Mouse (Mus musculus) kidney, postnatal 10 days (tissue): ENCODE measurements around the gene Nt5c1a.
A peak's percentile ranks its signal among the peaks of the same experiment; 100 is the strongest.

Experiments
- DNase-seq: peaks from one replicate; pipeline ENCODE4 v3.0.0; 2021; ENCODE audit warnings: mixed read lengths

Gene Nt5c1a

DNA sequence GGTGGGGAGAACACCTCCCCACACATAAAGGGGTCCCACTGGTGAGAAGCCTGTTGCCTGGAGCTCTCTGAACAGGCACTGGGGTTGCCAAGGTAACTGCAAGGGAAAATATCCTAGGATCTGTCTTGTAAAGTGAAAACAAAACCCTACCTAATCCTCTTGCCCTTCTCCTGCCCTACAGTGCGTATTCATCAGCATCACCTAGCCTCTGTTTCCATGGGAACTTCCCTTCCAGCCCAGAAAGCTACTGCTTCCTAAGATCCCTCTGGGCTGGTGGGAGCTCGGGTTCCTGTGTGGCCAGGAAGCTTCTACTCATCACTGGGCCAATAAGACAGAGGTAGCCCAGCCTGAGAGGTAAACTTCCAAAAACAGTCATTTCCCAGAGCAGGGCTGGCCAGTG is 11.0 kb downstream of the Nt5c1a start:
- DNase-seq: no peak

DNA sequence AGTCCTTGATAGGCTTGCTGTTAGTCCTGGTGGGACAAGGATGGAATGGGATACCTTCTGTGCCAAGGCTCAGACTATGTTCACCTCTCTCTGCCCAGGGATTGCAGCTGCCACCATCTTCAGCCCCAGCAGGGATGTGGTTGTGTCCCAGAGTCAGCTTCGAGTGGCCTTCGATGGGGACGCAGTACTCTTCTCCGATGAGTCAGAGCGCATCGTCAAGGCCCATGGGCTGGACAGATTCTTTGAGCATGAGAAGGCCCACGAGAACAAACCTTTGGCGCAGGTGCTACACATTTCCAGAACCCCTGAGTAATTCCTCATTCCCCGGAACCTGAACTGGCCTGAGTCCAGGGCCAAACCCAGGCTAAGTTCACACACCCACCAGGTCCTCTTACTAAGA is 12.7 kb downstream of the Nt5c1a start:
- DNase-seq: no peak

DNA sequence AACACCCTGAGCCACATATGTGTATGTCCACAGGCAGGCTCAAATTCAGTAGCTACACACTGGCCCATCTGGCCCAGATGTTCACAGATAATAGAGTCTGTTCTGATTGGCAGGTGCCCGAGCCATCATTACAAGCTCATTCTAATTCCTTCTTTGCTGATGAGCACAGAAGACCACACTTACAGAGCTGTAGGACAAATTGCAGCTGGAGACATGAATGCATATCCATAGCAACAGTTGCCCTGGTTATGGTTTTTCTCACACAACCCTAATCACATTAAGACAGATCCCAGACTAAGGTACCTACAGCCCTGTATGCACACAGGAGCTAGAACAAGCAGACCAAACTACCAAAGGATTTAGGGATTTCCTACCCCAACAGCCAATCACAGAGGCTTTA is 14.1 kb downstream of the Nt5c1a start:
- no peak for DNase-seq

DNA sequence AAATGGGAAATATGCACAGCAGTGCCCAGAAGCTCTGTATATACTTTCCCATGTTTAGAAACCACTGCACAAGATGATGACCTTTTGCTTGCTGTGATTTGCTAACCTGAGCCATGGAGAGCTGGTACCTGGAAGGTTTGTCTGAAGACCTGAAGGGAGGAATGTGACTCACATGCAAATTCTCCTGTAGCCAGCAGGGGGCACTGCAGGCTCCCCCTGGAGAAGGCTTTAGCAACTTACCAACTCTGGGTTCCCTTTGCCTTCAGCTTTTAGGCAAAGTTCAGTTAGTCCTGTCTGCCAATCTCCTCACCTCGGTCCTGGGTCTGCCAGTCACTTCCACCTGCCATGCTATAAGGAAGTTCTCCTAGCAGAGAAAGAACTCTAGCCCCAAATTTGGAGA is 15.5 kb downstream of the Nt5c1a start:
- DNase-seq: peak; percentile 64

DNA sequence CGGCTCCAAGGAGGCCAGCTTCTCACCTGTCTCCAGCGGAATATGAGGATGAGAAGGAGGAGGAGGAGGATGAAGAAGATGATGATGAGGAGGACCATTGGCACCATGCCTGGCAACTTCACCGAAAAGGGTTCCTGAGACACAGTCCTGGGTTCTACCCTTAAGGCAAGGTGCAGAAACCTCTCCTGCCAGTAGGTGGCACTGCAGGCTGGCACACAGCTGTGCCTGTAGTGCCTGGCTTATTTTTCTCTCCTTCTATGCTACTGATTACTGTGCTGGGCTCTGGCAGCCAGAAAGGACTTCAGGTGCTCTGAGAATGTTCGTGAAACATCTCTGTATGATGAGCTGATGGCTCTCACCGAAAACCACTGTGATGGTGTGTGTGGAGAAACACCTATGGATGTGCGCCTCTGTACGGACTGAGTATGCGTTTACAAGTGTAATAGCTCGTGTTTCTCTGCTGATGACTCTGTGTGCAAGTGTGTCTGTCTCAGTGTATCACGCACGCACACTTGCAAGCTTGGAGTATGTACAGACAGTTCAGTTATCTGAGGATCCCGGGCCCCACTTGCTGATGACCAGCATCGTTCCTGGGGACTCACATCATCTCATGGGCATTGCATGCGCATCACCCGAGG is 18.5 kb downstream of the Nt5c1a start:
- DNase-seq: peak; percentile 88

DNA sequence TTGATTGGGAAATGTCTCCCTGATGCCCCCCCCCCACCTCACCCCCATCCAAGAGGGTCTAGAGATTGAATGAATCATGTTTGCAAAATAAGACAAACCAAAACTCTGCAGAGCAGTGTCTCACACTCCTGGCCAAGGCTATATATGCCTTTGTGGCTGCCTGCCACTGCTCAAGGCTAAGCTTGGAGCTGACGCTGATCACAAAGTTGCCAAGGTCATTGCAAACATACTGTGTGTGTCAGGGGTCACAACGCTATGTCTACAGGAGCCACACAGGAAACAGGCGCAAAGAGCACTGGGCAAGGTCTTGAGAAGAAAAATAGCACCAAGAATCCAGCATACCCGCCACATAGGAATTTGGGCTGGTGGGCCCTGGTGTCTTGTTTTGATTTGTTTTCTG is 19.3 kb downstream of the Nt5c1a start:
- DNase-seq: no peak

DNA sequence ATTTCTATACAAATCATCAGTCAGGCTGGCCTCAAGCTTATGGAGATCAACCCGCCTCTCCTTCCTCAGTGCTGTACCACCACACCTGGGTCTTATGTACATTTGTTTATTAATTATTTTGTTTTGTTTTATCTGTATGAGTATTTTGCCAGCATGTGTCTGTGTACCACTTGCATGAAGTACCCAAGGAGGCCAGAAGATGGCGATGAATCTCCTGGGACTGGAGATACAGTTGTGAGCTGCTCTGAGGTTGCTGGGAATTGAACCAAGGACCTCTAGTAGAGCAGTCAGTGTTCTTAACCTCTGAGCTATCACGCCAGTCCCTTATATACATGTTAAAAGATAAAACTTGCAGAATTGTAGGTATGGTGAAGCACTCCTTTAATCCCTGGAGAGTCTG is 22.0 kb downstream of the Nt5c1a start:
- DNase-seq: no peak

DNA sequence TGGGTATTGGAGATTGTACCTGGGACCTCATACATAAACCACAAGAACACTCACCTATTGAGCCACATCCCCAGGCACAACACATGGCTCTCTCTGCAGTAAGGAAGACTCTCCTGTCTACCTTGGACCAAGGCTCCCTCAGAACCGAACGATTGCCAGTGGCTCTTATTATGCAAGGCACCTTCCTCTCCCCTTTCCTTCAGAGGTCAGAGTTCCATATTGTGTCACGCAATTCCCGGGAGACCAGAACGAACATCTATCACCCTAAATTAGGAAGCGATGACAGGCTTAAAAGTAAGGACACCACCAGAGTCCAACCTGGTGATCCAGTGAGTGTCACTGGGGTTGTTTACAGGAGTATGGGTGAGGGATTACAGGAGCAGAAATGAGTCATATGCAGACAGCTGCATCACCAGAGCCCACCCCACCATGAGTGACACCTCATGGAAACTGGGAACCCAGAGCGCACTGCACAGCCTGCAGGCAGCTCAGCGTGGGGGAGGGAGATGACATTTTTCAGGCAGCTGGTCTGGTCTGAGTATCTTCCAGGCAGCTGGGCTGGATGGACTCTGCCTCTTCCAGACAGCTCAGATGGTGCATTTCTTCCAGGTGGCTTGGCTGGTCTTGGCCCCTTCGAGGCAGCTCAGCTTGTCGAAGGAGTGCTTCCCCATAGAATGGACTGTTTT is 24.6 kb downstream of the Nt5c1a start:
- DNase-seq: peak; percentile 53

DNA sequence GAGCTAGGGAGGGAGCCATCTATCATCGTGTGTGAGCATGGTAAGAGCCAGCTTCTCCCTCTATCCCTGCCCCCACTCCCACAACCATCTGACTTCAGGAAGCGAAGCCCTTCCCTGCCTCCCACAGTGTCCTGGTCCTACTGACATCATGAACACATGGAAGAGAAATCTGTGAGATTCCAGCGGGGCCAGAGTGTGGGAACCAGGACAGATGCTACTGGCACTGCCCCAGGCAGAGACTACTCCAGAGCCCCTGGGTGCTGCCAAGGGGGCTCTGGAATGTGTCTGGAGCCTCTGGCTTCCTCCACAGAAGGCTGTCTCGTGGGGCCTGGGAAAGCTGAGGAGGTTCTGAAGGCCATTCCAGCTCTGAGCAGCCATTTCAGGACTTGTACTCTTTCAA is 26.4 kb downstream of the Nt5c1a start:
- DNase-seq: peak; percentile 59

DNA sequence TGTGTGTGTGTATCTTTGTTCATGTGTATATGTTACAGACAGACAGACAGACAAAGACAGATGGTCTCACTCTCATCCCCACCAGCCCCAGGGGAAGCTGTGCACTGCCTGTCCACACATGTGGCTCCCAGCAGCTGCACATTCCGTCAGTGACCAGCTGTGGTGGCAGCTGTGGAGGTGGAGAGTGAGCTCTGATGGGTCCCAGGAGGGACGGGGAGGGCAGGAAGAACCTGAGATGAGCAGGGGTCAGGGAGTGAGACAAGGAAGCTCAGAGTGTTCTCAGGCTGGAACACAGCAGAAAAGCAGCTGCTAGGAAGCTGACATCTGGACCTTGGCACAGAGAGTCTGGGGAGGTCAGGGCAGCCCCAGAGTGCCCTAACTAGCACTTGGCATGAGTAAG is 27.0 kb downstream of the Nt5c1a start:
- peak; percentile 48 for DNase-seq

DNA sequence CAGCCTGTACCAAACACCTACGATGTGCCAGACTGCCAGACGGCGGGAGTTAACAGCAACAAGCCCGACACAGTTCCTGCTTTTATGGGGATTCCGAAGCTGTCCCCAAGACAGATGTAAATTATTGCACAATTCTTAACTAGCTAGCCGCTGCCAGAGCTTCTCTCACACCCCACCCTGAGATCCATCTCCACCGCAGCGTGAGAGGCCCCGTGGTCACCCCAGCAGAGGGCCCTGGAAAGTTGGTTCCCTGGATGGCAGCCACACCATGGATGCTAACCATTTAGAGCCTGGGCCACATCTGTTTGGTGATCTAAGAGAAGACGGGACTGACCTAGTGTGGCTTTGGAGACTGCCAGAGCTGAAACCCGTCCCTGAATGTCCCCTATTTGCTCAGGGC is 27.9 kb downstream of the Nt5c1a start:
- no peak for DNase-seq

DNA sequence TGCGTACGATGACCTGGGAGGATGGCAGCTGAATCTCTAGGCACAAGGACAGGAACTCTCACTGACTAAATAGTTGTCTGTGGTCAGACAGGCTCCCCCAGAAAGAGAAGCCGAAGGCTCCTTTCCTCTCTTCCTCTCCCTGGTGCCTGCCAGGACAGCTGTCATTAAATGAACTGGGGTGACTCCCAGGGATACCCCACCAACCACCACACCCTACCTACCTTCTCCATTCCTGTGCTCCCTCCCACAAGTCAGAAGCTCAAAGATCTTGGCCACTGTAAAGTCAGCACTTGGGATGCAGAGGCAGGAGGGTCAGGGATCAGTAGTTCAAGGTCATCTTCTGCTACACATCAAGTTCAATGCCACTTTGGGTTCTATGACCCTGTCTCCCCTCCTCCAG is 31.5 kb downstream of the Nt5c1a start:
- no peak for DNase-seq

DNA sequence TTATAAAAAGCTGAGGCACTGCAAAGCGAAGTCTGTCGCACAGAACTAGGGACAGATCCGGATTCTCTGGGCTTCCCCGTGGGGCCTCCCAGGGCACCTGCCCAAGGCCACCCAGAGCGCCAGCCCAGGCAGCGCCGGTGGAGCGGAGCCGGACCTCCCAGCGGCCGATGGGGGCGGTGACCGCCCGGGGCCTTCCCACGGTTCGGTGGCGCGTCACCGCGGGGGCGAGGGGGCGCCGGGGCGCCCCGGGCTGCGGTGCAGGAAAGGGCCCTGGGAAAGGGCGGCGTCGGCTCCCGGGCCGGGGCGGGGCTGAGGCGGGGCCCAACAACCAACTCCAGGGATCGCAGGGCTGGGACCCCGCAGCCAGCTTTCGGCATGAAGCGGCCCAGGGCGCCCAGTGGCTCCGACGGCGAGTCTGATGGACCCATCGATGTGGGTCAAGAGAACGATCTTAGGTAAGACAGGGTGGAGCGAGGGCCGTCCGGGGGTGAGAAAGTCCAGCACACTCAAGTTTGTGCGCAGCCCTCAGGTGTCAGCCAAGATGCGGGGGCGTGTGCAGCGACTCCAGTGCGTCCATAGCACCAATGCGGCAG is 32.3 kb downstream of the Nt5c1a start, which contains the start of gene Heyl:
Gene Heyl (plus strand): TSS at position 65 of the 593 bp plus-strand sequence.
- peak; percentile 85 for DNase-seq

DNA sequence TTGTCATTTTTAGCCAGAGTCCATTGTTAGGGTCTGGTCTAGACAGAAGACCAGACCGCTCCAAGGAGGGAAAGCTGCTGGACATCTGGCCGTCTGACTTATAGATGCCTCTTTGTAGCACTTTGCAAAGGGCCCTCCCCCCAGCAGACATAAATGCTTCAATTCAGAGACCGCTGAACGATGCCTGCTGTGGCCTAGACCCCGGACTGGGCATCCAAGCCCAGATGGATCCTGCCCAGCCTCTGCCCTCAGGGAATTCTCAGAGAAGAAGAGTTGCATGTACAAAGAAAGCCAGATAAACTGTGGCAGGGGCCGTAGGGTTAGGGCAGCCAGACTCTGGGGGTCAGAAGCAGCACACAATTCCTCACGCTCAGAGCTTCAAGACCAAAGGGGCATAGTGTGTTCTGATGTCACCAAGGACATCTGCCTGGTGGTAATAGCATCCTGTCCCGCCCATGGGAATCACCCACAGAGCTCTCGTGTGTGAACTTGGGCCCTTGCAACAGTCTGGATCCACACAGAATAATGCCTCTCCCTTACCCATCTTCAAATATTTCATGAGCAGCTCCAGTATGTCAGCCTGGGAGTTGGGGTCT is 34.6 kb downstream of the Nt5c1a start:
- no peak for DNase-seq

DNA sequence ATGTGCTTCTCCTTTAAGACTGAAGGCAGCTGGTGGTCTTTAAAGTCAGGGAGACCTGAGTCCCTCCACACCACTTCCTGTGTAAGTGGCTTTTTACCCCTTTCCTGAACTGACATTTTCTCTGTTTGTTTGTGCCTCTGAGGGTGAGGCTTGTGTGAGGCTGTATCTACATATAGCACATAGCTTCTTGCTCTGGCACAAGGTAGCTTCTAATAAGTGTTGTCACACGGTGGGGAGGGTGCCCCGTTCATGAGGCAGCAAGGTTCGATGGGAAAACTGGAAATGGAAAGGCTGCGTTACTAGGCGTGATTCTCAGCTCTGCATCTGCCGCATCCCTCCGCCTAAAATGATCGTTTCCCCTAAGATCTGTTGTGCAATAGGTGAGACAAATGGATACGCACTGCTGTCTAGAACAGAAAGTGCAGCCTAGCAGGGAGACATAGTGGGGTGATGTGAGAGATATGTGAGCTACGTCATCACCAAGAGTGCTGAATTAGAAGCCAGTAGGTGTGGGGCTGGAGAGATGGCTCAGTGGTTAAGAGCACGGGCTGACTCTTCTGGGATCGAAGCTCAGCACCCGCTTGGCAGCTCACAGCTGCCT is 35.2 kb downstream of the Nt5c1a start:
- DNase-seq: no peak

DNA sequence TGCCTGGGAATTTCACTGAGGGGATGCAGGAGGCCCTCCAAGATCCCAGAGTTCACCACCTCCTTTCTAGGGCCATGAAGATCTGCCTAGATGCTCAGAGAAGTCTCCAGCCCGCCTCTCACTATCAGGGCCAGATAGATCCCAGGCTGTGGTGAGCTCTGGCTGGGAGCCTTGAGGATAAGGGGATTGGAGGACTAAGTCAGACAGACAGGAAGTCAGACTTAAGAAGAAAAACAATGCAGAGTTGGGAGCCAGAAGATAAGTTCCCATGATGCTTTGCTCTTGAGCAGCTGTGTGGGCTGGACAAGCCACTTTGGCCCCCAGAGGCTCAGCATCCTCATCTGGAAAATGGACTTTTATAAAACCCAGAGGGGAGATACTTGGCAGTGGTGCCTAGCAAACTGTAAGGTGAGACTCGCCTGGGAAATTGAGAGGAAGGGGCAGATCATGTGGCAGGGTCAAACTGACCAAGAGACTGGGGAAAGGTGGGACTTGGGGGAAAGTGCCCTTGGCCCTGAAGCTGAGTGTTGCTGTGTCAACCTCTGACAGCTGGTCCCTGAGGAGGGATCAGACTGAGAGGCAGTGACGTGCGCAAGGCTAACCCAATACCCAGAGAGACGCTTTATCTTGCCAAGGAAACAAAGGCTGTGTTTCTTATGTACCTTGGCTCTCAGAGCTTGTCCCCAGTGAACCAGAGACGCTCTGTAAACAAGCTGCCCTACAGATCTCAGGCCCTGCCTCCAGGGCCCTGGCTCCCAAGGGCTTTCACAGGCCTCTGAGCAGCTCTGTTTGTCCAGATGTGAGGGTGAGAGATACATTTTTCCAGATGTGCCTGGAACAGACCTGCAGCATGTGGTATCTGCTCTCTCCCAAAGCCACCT is 36.3 kb downstream of the Nt5c1a start:
- peak; percentile 64 for DNase-seq

DNA sequence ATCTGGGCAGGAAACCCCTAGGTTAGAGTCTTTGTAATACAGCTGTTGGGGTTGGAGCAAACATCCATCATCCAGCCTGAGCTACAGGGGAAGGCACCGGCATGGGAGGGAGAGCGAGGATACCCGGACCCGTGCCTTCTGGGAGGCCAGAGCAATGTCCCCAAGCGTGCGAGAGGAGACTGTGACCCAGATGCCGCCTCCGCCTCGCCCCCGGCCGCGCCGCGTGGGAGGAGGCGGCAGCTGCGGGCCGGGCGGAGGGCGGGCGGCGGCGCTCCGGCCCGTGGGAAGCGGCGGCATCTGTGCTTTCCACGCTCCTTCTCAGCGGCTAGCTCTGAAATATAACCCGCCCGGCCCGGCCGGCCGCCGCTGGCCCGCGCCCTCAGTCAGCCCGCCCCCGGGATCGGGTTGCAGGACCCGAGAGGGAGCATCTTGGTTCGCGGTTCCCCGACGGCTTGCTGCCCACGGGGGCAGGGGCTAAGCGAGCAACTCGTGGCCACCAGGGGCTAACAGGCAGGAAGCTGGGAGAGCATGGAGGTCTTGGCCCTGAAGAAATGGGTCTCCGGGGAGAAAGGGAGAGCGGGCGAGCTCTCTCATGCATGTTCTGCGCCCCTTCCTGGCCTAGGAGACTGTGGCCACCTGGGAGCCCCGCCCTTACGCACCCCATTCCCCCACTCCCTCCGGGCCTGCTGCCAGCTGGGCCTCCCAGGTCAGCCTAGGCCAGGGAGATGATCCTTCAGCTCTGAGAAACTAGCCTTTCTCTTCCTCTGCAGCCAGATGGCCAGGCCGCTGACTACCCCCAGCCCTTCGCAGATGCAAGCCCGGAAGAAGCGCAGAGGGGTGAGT is 38.3 kb downstream of the Nt5c1a start:
- DNase-seq: peak; percentile 87

DNA sequence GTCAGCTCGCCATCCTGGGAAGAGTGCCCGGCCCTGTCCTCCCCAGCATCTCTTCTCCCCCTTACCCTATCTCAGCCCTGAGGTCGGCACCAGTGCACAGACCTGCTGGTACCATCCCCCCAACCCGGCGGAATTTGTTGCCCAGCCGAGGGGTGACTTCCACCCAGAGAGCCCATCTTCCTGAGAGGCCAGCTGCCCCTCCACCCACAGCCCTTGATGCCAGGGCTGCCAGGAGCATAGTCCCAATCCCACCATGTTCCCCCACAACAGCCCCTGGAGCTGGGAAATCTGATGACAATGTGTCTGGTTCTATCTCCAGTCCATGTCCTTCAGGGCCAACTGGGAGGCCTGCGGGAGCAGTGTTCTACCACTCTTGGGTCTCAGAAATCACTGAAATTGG is 44.9 kb downstream of the Nt5c1a start:
- DNase-seq: no peak

DNA sequence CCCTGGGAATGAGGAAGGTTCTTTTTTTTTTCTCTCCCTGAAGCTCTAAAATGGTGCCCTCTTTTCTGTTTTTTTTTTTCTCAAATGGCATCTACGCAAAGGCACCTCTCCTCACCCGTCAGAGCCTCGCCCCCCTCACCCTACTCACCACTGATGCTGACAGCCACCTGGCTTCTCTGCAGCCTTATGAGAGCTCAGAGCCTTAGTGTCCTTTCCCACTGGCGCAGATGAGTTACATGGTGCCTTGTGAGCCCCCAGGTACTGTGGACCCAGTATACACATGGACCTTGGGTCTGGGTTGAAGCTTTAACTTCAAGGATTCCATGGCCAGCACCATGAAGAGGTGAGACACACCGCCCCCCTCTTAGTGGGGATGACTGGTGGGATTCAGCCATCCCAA is 45.3 kb downstream of the Nt5c1a start:
- no peak for DNase-seq

DNA sequence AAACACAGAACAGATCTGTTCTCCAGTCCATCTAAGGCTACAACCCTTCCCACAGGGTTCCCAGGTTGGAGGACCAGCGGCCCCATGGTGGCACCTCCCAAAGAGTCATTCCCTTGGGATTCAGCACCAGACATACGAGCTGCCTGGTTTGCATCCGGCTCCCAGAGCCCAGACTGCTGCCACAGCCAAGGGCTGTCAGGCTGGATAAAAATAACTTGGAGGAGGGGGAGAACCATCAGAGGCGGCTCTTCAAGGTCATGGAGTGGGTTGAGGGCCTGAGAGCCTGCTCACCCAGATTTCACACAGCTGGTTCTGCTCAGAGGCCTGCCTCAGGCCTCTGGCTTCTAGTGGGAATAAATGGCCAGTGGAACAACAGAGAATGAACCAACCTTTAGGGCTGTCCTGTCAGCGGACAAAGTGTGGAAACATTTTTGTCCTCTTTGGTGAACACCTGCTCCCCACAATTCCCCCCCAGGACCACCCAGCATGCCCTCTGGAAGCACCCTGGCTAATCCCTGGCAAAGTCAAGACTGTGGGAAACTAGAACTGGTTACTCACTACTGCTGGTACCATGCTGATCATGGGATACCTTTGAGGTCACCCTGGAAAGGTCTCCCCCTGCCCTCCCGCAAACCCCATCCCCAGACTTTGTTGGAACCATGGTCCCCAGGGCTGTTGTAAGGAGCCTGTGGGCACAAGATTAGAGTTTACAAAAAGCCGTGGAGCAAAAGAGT is 46.0 kb downstream of the Nt5c1a start:
- DNase-seq: peak; percentile 72
